8 mouse cellular contexts compared by ENCODE assay signal in genomic region chr10:40164421-40165386, GRCm38 (mm10). TPM values are rescaled to one million over a fixed set of nuclear protein-coding genes. Genes with fewer than 3 reads are reported as not detected.
DNase-seq lines count a peak whose midpoint lies in the region; ATAC-seq and TF ChIP-seq lines count a peak whose summit lies in the region.

No protein-coding gene starts in this region.

- no peak overlapping the region for H3K9ac ChIP-seq in heart, embryonic 14.5 days (ENCODE audit: low read length)
- H3K9ac ChIP-seq in midbrain, embryonic 13.5 days (replicated peaks) = no peak overlapping the region
- H3K9ac ChIP-seq in forebrain, embryonic 12.5 days = no peak overlapping the region

- WGBS in heart, embryonic 14.5 days = 52% methylated on average over 27 of the region's 27 CpGs
- WGBS in small intestine, adult 2 months = 77% methylated on average over 27 of the region's 27 CpGs
- 90% methylated on average over 27 of the region's 27 CpGs for WGBS in midbrain, embryonic 13.5 days
- 84% methylated on average over 27 of the region's 27 CpGs for WGBS in forebrain, embryonic 12.5 days

- no peaks in the 10 kb centered on the region for H3K36me3 ChIP-seq in heart, embryonic 14.5 days (ENCODE audit: control insufficient read depth, insufficient read depth, low read length)
- H3K36me3 ChIP-seq in small intestine, adult 2 months (ENCODE audit: control insufficient read depth, insufficient read depth, low read length) = no peaks in the 10 kb centered on the region
- H3K36me3 ChIP-seq in midbrain, embryonic 13.5 days = no peaks in the 10 kb centered on the region
- no peaks in the 10 kb centered on the region for H3K36me3 ChIP-seq in forebrain, embryonic 12.5 days (replicated peaks)

- no peak for TF ChIP-seq POLR2A in small intestine, adult 2 months (IDR thresholded peaks at IDR 0.05; ENCODE audit: low read depth, low read length)

- peak overlapping the region; percentile 51 for H3K4me2 ChIP-seq in heart, embryonic 14.5 days (ENCODE audit: low read length)
- H3K4me2 ChIP-seq in midbrain, embryonic 13.5 days (replicated peaks) = no peak overlapping the region
- no peak overlapping the region for H3K4me2 ChIP-seq in forebrain, embryonic 12.5 days

- ATAC-seq in heart, embryonic 14.5 days (ENCODE audit: insufficient number of reproducible peaks, insufficient read depth, low FRiP score, low read depth) = no peak
- no peak for ATAC-seq in midbrain, embryonic 13.5 days
- ATAC-seq in forebrain, embryonic 12.5 days (ENCODE audit: low FRiP score) = no peak

- no peaks in the 10 kb centered on the region for H3K27me3 ChIP-seq in heart, embryonic 14.5 days (ENCODE audit: control insufficient read depth, insufficient read depth, low read length)
- no peaks in the 10 kb centered on the region for H3K27me3 ChIP-seq in small intestine, adult 2 months (ENCODE audit: control insufficient read depth, insufficient read depth, low read length)
- H3K27me3 ChIP-seq in midbrain, embryonic 13.5 days = no peaks in the 10 kb centered on the region
- H3K27me3 ChIP-seq in forebrain, embryonic 12.5 days = no peaks in the 10 kb centered on the region

- H3K27ac ChIP-seq in heart, embryonic 14.5 days (replicated peaks in 1 of 2; ENCODE audit: control insufficient read depth in 1 of 2, insufficient read depth in 1 of 2, low read depth in 2 of 2, low read length in 2 of 2) = peak overlapping the region in 1 of 2 experiments; percentile 41; a peak in 1 of 4 replicates
- no peak overlapping the region for H3K27ac ChIP-seq in small intestine, adult 2 months (ENCODE audit: insufficient read depth, low read depth, low read length)
- H3K27ac ChIP-seq in midbrain, embryonic 13.5 days = no peak overlapping the region
- H3K27ac ChIP-seq in forebrain, embryonic 12.5 days = no peak overlapping the region

- DNase-seq in heart, adult 11 months = peak; percentile 92
- no peak for DNase-seq in heart, postnatal 25 days (ENCODE audit: low spot score)
- DNase-seq in cerebellum, adult 9-11 months = peak; percentile 42
- peak; percentile 57 to 66 for DNase-seq in left cerebral cortex, postnatal 36 days (ENCODE audit: low spot score in 2 of 2)

- no peaks in the 10 kb centered on the region for H3K9me3 ChIP-seq in heart, embryonic 14.5 days (ENCODE audit: control insufficient read depth, low read length)
- H3K9me3 ChIP-seq in midbrain, embryonic 13.5 days = no peaks in the 10 kb centered on the region
- H3K9me3 ChIP-seq in forebrain, embryonic 12.5 days = no peaks in the 10 kb centered on the region

- intact Hi-C loops in heart, postnatal 25 days (cut with DNase I) = no loop called here
- intact Hi-C loops in left cerebral cortex, postnatal 36 days (cut with DNase I) = no loop called here

- peaks cover 0 to 2% of the 10 kb centered on the region in 2 experiments; a peak in 1 of 4 replicates for H3K4me1 ChIP-seq in heart, embryonic 14.5 days (ENCODE audit: control insufficient read depth in 2 of 2, insufficient read depth in 2 of 2, low read length in 2 of 2)
- H3K4me1 ChIP-seq in small intestine, adult 2 months (ENCODE audit: control insufficient read depth, insufficient read depth, insufficient read length, low read length) = peaks cover 10% of the 10 kb centered on the region
- no peaks in the 10 kb centered on the region for H3K4me1 ChIP-seq in midbrain, embryonic 13.5 days (replicated peaks)
- no peaks in the 10 kb centered on the region for H3K4me1 ChIP-seq in forebrain, embryonic 12.5 days

- TF ChIP-seq CTCF in small intestine, adult 2 months (IDR thresholded peaks at IDR 0.05; ENCODE audit: extremely low read depth, insufficient read length, insufficient replicate concordance, low read depth, low read length) = no peak

- peak overlapping the region in 1 of 2 experiments; percentile 8; a peak in 1 of 4 replicates for H3K4me3 ChIP-seq in heart, embryonic 14.5 days (ENCODE audit: control insufficient read depth in 1 of 2, insufficient read depth in 1 of 2, low read depth in 1 of 2, low read length in 2 of 2)
- peak overlapping the region; percentile 24; the same call in 1 of the 2 replicates for H3K4me3 ChIP-seq in small intestine, adult 2 months (ENCODE audit: low read depth, low read length)
- H3K4me3 ChIP-seq in midbrain, embryonic 13.5 days (replicated peaks) = no peak overlapping the region
- no peak overlapping the region for H3K4me3 ChIP-seq in forebrain, embryonic 12.5 days (replicated peaks)

RNA-seq across cellular contexts. Expression of gene Slc16a10, which starts 22.6 kb away (rescaled TPM):
- 10 to 100 TPM; 23.0 to 25.2 TPM for total RNA-seq in heart, postnatal 25 days (2021)
- polyA plus RNA-seq in heart, embryonic 14.5 days (2014; fragmentation: Nextera tagmentation; extraction: Ambion mirVana) = 17.9 and 21.9 TPM in 2 replicates
- 1 to 10 TPM; 2.6 to 3.1 TPM for total RNA-seq in left cerebral cortex, postnatal 36 days (2021)
- polyA plus RNA-seq in small intestine, adult 2 months (2012; rRNA removed) = 35.1 and 114 TPM in 2 replicates
- 2.2 and 2.7 TPM in 2 replicates for polyA plus RNA-seq in midbrain, embryonic 13.5 days (2015; fragmentation: Nextera tagmentation; extraction: Ambion mirVana)
- polyA plus RNA-seq in forebrain, embryonic 12.5 days (2016; fragmentation: Nextera tagmentation; extraction: Ambion mirVana) = 5.4 and 8.7 TPM in 2 replicates
